Mouse (Mus musculus) megakaryocyte, embryonic 14.5 days (primary cell): ENCODE data around the gene Tmem39a. TPM values are rescaled to one million over a fixed set of nuclear protein-coding genes. Genes with fewer than 3 reads are reported as not detected.

Source experiments
- H3K27me3 ChIP-seq: replicated peaks from 2 replicates; pipeline ENCODE3; 2012; ENCODE audit warnings: inconsistent platforms
- H3K36me3 ChIP-seq: replicated peaks from 2 replicates; pipeline ENCODE3; 2012; ENCODE audit warnings: low read length, inconsistent platforms, mixed read lengths
- H3K4me1 ChIP-seq: 2 replicates; pipeline ENCODE4 v1.6.1; 2012; ENCODE audit warnings: inconsistent platforms
- H3K4me3 ChIP-seq: replicated peaks from 2 replicates; pipeline ENCODE3; 2012; ENCODE audit warnings: moderate library complexity, mild to moderate bottlenecking, inconsistent platforms
- H3K9me3 ChIP-seq: 2 replicates; pipeline ENCODE4 v1.6.1; 2012; ENCODE audit warnings: inconsistent platforms
- FLI1 ChIP-seq: IDR thresholded peaks from 2 replicates; pipeline ENCODE4 v1.6.1; 2012; ENCODE audit warnings: low read length, inconsistent platforms, mixed read lengths
- GATA1 ChIP-seq: IDR thresholded peaks from 3 replicates; pipeline ENCODE4 v1.6.1; 2012; ENCODE audit warnings: mixed read lengths, low read length, inconsistent platforms, borderline replicate concordance
- polyA plus RNA-seq: library from polyadenylated mRNA; stranded (reverse); fragments of >175 nt; gene quantifications from 2 replicates; pipeline ENCODE4 v1.2.3, GENCODE M21; 2012; ENCODE audit warnings: low replicate concordance; ENCODE audit not compliant: insufficient read depth

The Tmem39a gene
- polyA plus RNA-seq, 1 experiment, result 10.3 TPM

DNA sequence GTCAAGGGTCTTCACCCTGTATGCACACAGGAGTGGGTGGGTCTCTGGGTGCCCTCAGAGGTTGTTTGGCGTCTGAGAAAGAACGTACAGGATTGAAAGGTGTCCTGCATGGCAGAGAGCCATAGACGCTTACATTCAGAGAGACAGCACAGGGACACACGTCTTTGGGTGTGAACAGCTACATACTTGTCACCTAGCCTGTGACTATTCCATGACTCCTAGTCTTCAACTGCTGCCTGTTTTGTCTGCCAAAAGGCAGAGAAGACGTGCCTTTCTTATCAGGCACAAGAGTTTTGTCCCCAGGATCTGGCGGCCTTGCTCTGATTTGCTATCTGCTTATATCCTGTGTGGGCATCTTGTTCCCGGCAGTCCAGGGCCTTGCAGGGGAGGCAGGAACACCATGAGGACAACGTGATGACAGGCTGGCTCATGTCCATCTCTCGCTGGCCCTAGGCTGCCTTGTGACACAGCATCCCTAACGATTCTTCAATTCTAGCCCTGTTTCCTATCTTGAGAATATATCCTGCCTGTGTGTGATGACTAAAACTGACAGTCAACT is 67.4 kb downstream of the Tmem39a start:
- H3K9me3 ChIP-seq, result no peaks in the 10 kb centered on the region
- peaks cover 3% of the 10 kb centered on the region for H3K27me3 ChIP-seq
- H3K4me1 ChIP-seq, result no peaks in the 10 kb centered on the region
- H3K36me3 ChIP-seq, result no peaks in the 10 kb centered on the region
- TF ChIP-seq FLI1 (no peak), GATA1 (no peak)
- H3K4me3 ChIP-seq, result no peak overlapping the region

DNA sequence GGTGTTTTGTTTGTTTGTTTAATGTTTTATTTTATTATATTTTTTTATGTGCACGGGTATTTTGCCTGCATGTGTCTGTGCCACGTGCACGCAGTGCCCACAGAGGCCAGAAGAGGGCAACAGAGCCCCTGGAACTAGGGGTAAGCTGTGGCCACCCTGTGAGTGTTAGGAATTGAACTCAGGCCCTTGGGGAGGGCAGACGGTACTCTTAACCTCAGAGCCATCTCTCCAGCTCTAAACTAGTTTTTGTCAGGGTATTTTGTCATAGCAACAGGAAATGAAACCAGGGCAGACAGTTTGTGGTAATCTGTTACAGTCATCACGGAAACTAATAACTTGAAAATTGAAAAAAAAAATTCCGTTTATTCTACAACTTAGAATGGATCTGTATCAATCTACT is 73.6 kb downstream of the Tmem39a start:
- H3K36me3 ChIP-seq, result no peaks in the 10 kb centered on the region
- no peak overlapping the region for H3K4me3 ChIP-seq
- H3K4me1 ChIP-seq, result no peaks in the 10 kb centered on the region
- peaks cover 3% of the 10 kb centered on the region for H3K27me3 ChIP-seq
- H3K9me3 ChIP-seq, result no peaks in the 10 kb centered on the region
- TF ChIP-seq FLI1 (no peak), GATA1 (no peak)

DNA sequence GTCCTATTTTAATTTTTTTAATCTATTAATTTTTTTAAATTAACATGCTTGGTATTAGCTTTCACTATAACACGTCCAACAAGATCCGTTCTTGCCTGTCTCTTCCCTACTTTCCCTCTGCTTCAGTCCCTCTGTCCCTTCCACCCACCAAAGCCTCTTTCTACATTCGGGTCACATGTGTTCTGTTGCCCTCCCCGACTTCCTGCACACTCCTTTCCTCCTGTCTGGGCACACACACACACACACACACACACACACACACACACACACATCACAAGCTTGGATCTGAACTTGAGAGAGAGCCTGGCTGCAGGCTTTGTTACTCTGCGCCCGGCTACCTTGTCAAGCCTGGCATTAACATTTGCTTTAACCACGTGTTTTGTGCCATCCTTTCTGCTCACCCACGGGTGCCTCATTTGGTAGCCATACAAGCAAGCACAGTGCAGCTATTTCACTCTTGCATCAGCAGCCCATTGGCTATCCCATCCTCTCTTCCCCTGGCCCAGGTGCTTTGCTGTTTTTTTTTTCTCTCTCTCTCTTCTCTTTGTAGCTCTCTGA is 77.4 kb downstream of the Tmem39a start:
- TF ChIP-seq FLI1 (no peak), GATA1 (no peak)
- no peaks in the 10 kb centered on the region for H3K4me1 ChIP-seq
- no peak overlapping the region for H3K4me3 ChIP-seq

DNA sequence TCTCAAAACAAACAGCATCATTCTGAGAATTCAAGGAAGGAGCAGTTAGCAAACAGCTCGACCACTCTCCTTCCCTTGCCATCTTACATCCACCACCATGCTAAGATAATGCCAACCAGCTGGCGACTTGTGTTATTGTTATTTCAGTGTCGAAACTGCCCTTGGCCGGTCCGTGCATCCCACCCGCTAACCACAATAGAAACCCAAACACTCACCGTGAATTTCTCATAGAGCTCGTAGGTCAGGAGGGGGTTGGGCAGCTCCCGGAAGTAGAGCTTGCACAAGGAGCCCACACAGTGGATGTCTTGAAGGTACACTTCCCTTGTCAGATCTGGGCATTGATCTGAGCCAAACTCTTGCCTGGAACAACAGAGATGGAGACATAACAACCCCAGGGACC is 78.2 kb downstream of the Tmem39a start:
- H3K4me3 ChIP-seq, result no peak overlapping the region

More for the DNA sequence above, 77.4 kb downstream of the Tmem39a start:
- H3K27me3 ChIP-seq, result peaks cover under 1% of the 10 kb centered on the region
- H3K9me3 ChIP-seq, result no peaks in the 10 kb centered on the region
- no peaks in the 10 kb centered on the region for H3K36me3 ChIP-seq

GRCm38 (mm10) chr16:38637085-38637484 is 78.6 kb downstream of the Tmem39a start:
- Histone ChIP-seq H3K27me3 (peaks cover 2% of the 10 kb centered on the region), H3K4me3 (no peak overlapping the region), H3K36me3 (no peaks in the 10 kb centered on the region), H3K4me1 (no peaks in the 10 kb centered on the region), H3K9me3 (no peaks in the 10 kb centered on the region)
- TF ChIP-seq GATA1 (no peak), FLI1 (no peak)

More for the DNA sequence above, 78.2 kb downstream of the Tmem39a start:
- TF ChIP-seq GATA1 (no peak), FLI1 (no peak)
- H3K9me3 ChIP-seq, result no peaks in the 10 kb centered on the region
- no peaks in the 10 kb centered on the region for H3K4me1 ChIP-seq
- H3K27me3 ChIP-seq, result peaks cover 2% of the 10 kb centered on the region
- no peaks in the 10 kb centered on the region for H3K36me3 ChIP-seq

Other genes with a start within 250 kb of the Tmem39a start
- not detected in 2 replicates for gene Maats1, start 216.6 kb upstream of the Tmem39a start, polyA plus RNA-seq
- gene Cox17, start 211.7 kb upstream of the Tmem39a start, polyA plus RNA-seq, result 25.9 and 292 TPM in 2 replicates
- 272 and 1,896 TPM in 2 replicates for gene Gm21987, start 211.7 kb upstream of the Tmem39a start, polyA plus RNA-seq
- gene Popdc2, start 196.5 kb upstream of the Tmem39a start, polyA plus RNA-seq, result 2.8 and 5.0 TPM in 2 replicates
- not detected in 2 replicates for gene Pla1a, start 125.6 kb upstream of the Tmem39a start, polyA plus RNA-seq
- 423 and 659 TPM in 2 replicates for gene Adprh, start 106.0 kb upstream of the Tmem39a start, polyA plus RNA-seq
- 0.17 TPM in 1 of 2 replicates, not detected in the other for gene Cd80, start 103.1 kb upstream of the Tmem39a start, polyA plus RNA-seq
- gene Timmdc1, start 36.0 kb upstream of the Tmem39a start, polyA plus RNA-seq, result 26.4 and 39.4 TPM in 2 replicates
- gene Poglut1, start 8.4 kb upstream of the Tmem39a start, polyA plus RNA-seq, result 2.2 and 3.7 TPM in 2 replicates
- gene Arhgap31, start 154.6 kb downstream of the Tmem39a start, polyA plus RNA-seq, result 0.58 TPM in 1 of 2 replicates, not detected in the other
- gene B4galt4, start 183.6 kb downstream of the Tmem39a start, polyA plus RNA-seq, result not detected in 2 replicates
- not detected in 2 replicates for gene Upk1b, start 241.6 kb downstream of the Tmem39a start, polyA plus RNA-seq